In the genomic region with DNA sequence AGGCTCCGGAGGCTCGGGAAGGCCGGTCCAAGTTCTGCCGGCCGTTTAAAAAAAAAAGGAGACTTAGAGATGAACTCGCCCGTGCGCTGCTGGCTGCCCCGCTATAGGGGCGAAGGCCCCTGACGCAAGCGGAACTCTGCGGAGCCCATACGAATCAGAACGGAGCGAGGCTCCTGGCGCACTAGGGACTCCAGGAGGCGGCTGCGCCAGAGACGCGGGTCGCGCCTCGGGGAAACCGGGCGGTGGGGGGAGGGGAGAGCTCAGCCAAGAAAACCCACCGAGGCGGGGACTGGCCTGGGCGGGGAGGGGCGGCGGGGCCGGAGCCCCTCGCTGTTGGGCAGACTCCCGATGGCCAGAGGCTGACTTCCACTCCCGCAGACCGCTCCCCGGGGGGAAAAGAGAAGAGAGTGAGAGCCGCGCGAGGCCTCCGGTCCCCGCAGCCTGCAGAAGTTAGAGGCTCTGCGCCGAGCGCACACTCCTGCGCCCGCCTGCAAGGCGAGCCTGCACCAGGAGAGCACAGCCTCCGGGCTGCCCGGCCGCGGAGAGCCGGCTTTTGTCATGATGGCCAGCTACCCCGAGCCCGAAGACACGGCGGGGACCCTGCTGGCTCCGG, we compare ENCODE assay signal across 9 mouse cellular contexts. TPM values are rescaled to one million over a fixed set of nuclear protein-coding genes. Genes with fewer than 3 reads are reported as not detected.
DNase-seq lines count a peak whose midpoint lies in the region; ATAC-seq and TF ChIP-seq lines count a peak whose summit lies in the region.
"Had no signal": no experiment of that assay in that cellular context is flagged by ENCODE, and none has a peak within 500 bp of the region (broad histone marks: within the 10 kb centered on the region; RNA-seq: fewer than 3 reads in every experiment).

A gene (plus strand): TSS at position 186 of the 613 bp plus-strand sequence.

- H3K9ac ChIP-seq in ES-E14 (ENCODE audit: insufficient read depth, low read depth, low read length, poor library complexity, severe bottlenecking): peak within 1 kb of the TSS; percentile 28; the same call in 1 of the 2 replicates
- peak within 1 kb of the TSS; percentile 53 for H3K9ac ChIP-seq in forebrain, embryonic 11.5 days (ENCODE audit: low read length)
- peak within 1 kb of the TSS; percentile 18; the same call in 1 of the 2 replicates for H3K9ac ChIP-seq in intestine, embryonic 16.5 days (ENCODE audit: low read depth, low read length)

- no peak within 1 kb of the TSS for H3ac ChIP-seq in myocyte (ENCODE audit: control insufficient read depth, insufficient read length)

- peak within 1 kb of the TSS; percentile 81 for H3K4me2 ChIP-seq in forebrain, embryonic 11.5 days (ENCODE audit: low read depth, low read length, severe bottlenecking)
- H3K4me2 ChIP-seq in intestine, embryonic 16.5 days (ENCODE audit: low read depth, low read length): peak within 1 kb of the TSS; percentile 48
- H3K4me2 ChIP-seq in myocyte (ENCODE audit: low read depth): peak within 1 kb of the TSS; percentile 48

- peak; percentile 64 for ATAC-seq in forebrain, embryonic 11.5 days (replicated peaks; ENCODE audit: low FRiP score)
- ATAC-seq in intestine, embryonic 16.5 days: peak; percentile 55

- in situ Hi-C loops in ES-E14 (cut with MboI; ENCODE audit: low sequenced_read_pairs in 2 of 2, unreplicated experiment in 2 of 2): loop anchor here in 1 of 2 experiments (10.0 kb wide), 1 partner anchor 920 kb away; a partner anchor contains a TSS

- no peak within 1 kb of the TSS for H3K27ac ChIP-seq in ES-E14 (ENCODE audit: insufficient read depth, low read depth, low read length, poor library complexity, severe bottlenecking)
- peak within 1 kb of the TSS; percentile 46; the same call in 1 of the 2 replicates for H3K27ac ChIP-seq in forebrain, embryonic 11.5 days (ENCODE audit: low read depth, low read length)
- H3K27ac ChIP-seq in intestine, embryonic 16.5 days (ENCODE audit: low read length): no peak within 1 kb of the TSS

- H3K79me2 ChIP-seq in myocyte (ENCODE audit: control insufficient read depth, insufficient read depth): no peaks in the 10 kb centered on the region

- H3K36me3 ChIP-seq in ES-E14 (ENCODE audit: control insufficient read depth, insufficient read depth, low read length, poor library complexity, severe bottlenecking) (no peaks in the 10 kb centered on the region), myocyte (ENCODE audit: control insufficient read depth, insufficient read depth) (no peaks in the 10 kb centered on the region)
- H3K36me3 ChIP-seq in forebrain, embryonic 11.5 days (ENCODE audit: control insufficient read depth, insufficient read depth, low read length): no peaks in the 10 kb centered on the region
- no peaks in the 10 kb centered on the region for H3K36me3 ChIP-seq in intestine, embryonic 16.5 days (ENCODE audit: control insufficient read depth, insufficient read depth, low read length)

- H3K4me1 ChIP-seq in ES-E14 (ENCODE audit: control insufficient read depth in 2 of 2, insufficient read depth in 2 of 2, low read length in 2 of 2, poor library complexity in 1 of 2): 0 out of 4 replicates have a peak, but pooled peaks cover 0 to 3% of the 10 kb centered on the region in 2 experiments
- peaks cover 19% of the 10 kb centered on the region for H3K4me1 ChIP-seq in forebrain, embryonic 11.5 days (replicated peaks; ENCODE audit: control insufficient read depth, insufficient read depth, low read length)
- peaks cover 32% of the 10 kb centered on the region for H3K4me1 ChIP-seq in intestine, embryonic 16.5 days (ENCODE audit: control insufficient read depth, insufficient read depth, low read length)

- DNase-seq in cerebellum, postnatal 25 days: peak; percentile 40 to 42
- DNase-seq in cerebellum, postnatal 36 days: no peak
- DNase-seq in ES-E14 (ENCODE audit: low read depth, low spot score): no peak
- DNase-seq in forebrain, embryonic 11.5 days (ENCODE audit: low spot score): peak; percentile 82
- no peak for DNase-seq in spleen, adult 18-20 months
- DNase-seq in left cerebral cortex, adult 18-20 months (ENCODE audit: low spot score in 2 of 2): no peak

- under 1% methylated on average over 55 of the region's 58 CpGs for WGBS in forebrain, embryonic 11.5 days
- WGBS in intestine, embryonic 16.5 days: under 1% methylated on average over 52 of the region's 58 CpGs

- TF ChIP-seq POLR2A in myocyte (IDR thresholded peaks at IDR 0.05; ENCODE audit: insufficient read length, low read depth): no peak

- peak within 1 kb of the TSS; percentile 49 to 52 for H3K4me3 ChIP-seq in ES-E14 (ENCODE audit: insufficient read depth in 1 of 2, low read depth in 1 of 2, low read length in 2 of 2, poor library complexity in 1 of 2, severe bottlenecking in 1 of 2)
- peak within 1 kb of the TSS; percentile 42 for H3K4me3 ChIP-seq in forebrain, embryonic 11.5 days (ENCODE audit: low read depth, low read length)
- peak within 1 kb of the TSS; percentile 46 for H3K4me3 ChIP-seq in intestine, embryonic 16.5 days (ENCODE audit: low read length)
- no peak within 1 kb of the TSS for H3K4me3 ChIP-seq in myocyte

- H3K9me3 ChIP-seq in ES-E14 (ENCODE audit: control insufficient read depth, insufficient read depth, low read depth, low read length): no peaks in the 10 kb centered on the region
- H3K9me3 ChIP-seq in forebrain, embryonic 11.5 days (ENCODE audit: control insufficient read depth, low read length): no peaks in the 10 kb centered on the region
- H3K9me3 ChIP-seq in intestine, embryonic 16.5 days (ENCODE audit: control insufficient read depth, low read length): no peaks in the 10 kb centered on the region

- peaks cover 94% of the 10 kb centered on the region for H3K27me3 ChIP-seq in forebrain, embryonic 11.5 days (ENCODE audit: control insufficient read depth, insufficient read depth, low read length)
- peaks cover 88% of the 10 kb centered on the region for H3K27me3 ChIP-seq in intestine, embryonic 16.5 days (replicated peaks; ENCODE audit: control insufficient read depth, insufficient read depth, low read length)
- H3K27me3 ChIP-seq in myocyte (ENCODE audit: control insufficient read depth, insufficient read depth, insufficient read length): peaks cover 82% of the 10 kb centered on the region

TF ChIP-seq in ES-E14, 5 proteins besides CTCF, POLR2A, EP300 and RAD21:
- TF ChIP-seq ZC3H11A (IDR thresholded peaks at IDR 0.05; ENCODE audit: borderline replicate concordance, low read depth, low read length): no peak
- TF ChIP-seq HCFC1 (IDR thresholded peaks at IDR 0.05; ENCODE audit: borderline replicate concordance, insufficient read depth, low read length): 0 out of 2 replicates have a peak, but pooled peaks have one; percentile 10

TF ChIP-seq in myocyte, 11 proteins besides CTCF, POLR2A, EP300 and RAD21:
- no peak for TF ChIP-seq TCF12 (IDR thresholded peaks at IDR 0.05; ENCODE audit: insufficient read depth, poor library complexity, severe bottlenecking)
- TF ChIP-seq MAX (IDR thresholded peaks at IDR 0.05; ENCODE audit: low read depth): no peak
- no peak for TF ChIP-seq REST (IDR thresholded peaks at IDR 0.05; ENCODE audit: insufficient read depth, insufficient read length)
- no peak for TF ChIP-seq TCF3 (IDR thresholded peaks at IDR 0.05; ENCODE audit: insufficient read length, low read depth)
- TF ChIP-seq E2F4 (IDR thresholded peaks at IDR 0.05; ENCODE audit: insufficient read depth): no peak
- TF ChIP-seq MYOG (IDR thresholded peaks at IDR 0.05; ENCODE audit: control insufficient read depth in 1 of 3, insufficient read depth in 1 of 3, insufficient read length in 2 of 3, low read depth in 2 of 3): no peak
- TF ChIP-seq USF1 (IDR thresholded peaks at IDR 0.05; ENCODE audit: low read depth): no peak
- TF ChIP-seq CEBPB (IDR thresholded peaks at IDR 0.05; ENCODE audit: insufficient read depth, poor library complexity, severe bottlenecking): no peak
- no peak for TF ChIP-seq SRF (IDR thresholded peaks at IDR 0.05; ENCODE audit: control insufficient read depth, insufficient read length, low read depth)
- TF ChIP-seq MYOD1 (IDR thresholded peaks at IDR 0.05; ENCODE audit: control insufficient read depth in 1 of 3, insufficient read length in 2 of 3, low read depth in 2 of 3): no peak
- no peak for TF ChIP-seq POLR2AphosphoS2 (IDR thresholded peaks at IDR 0.05; ENCODE audit: insufficient read length, low read depth)
TF ChIP-seq in myocyte: peak in this region for 0.

RNA-seq across cellular contexts. Expression of the gene that starts here (rescaled TPM):
- total RNA-seq in ES-E14 (2012; rRNA removed): 0.36 TPM in 1 of 2 replicates, not detected in the other
- 1.7 and 3.1 TPM in 2 replicates for polyA plus RNA-seq in forebrain, embryonic 11.5 days (2014; fragmentation: Nextera tagmentation; extraction: Ambion mirVana)
- polyA plus RNA-seq in intestine, embryonic 16.5 days (2015; fragmentation: Nextera tagmentation; extraction: Ambion mirVana): not detected in 2 replicates
- 0.01 TPM for polyA plus RNA-seq in myocyte (2012; fragmentation: generic; extraction: Trizol)
- under 1 TPM; 0.82 to 0.95 TPM for total RNA-seq in left cerebral cortex, adult 18-20 months (2021)
- polyA plus RNA-seq: large intestine, adult 2 months had no signal

Comparison
In these comparisons a context has a peak if more than half of its experiments do, and no peak if none do; other contexts are left out.
1. DNase-seq: peak in cerebellum, postnatal 25 days (2 of 2) and forebrain, embryonic 11.5 days (single experiment); none in cerebellum, postnatal 36 days (0 of 2), ES-E14 (single experiment), spleen, adult 18-20 months (0 of 2) and left cerebral cortex, adult 18-20 months (0 of 2).
2. Peak in ATAC-seq, H3K4me3 ChIP-seq, H3K9ac ChIP-seq and H3K4me2 ChIP-seq in intestine, embryonic 16.5 days; RNA of the gene not detected or under 1 TPM.
3. Peak in every context shown above with its lines, with median percentiles within 50 percentile points of each other: H3K9ac ChIP-seq and H3K4me2 ChIP-seq.